Mouse (Mus musculus): ENCODE results near the gene Hmgb1. TPM values are rescaled to one million over a fixed set of nuclear protein-coding genes. Genes with fewer than 3 reads are reported as not detected.
"Not testable (repeated sequence)": the region's sequence is repeated elsewhere in the genome, so short reads cannot be mapped to it uniquely, and the experiment has no call there.

Hmgb1 gene
- total RNA-seq, 2 experiments from 2014 or later: 186 to 230 TPM

GRCm38 (mm10) chr5:149147386-149148000 is 36.8 kb downstream of the Hmgb1 start:
- DNase-seq: no peak

- DNase-seq: no peak
Observed at GRCm38 (mm10) chr5:149146691-149147090, 37.6 kb downstream of the Hmgb1 start.

- peak; percentile 40 for DNase-seq
Observed at GRCm38 (mm10) chr5:149143766-149144375, 40.4 kb downstream of the Hmgb1 start.

GRCm38 (mm10) chr5:149141155-149141554 is 43.1 kb downstream of the Hmgb1 start:
- not testable (repeated sequence) for DNase-seq

DNA sequence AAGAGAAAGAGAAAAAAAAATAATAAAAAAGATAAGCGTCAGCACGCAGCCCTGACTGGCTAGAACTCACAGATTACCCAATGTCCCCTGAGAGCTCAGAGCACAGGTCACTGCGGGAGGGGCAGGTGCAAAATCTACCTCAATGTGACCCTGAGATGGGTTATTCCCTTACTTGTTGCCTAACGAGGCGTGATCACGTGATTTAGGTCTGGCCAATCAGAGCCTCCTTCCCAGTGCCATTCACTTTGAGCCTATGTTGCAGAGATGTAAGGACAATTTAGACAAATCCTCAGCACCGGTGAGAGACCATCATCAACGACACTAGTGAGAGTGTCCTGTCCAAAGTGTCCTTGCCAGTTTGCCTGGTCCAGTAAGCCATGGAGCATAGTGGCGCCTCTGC is 44.0 kb downstream of the Hmgb1 start:
- peak; percentile 37 for DNase-seq

GRCm38 (mm10) chr5:149138087-149138486 is 46.2 kb downstream of the Hmgb1 start:
- DNase-seq: not testable (repeated sequence)

- no peak for DNase-seq
Observed at GRCm38 (mm10) chr5:149137447-149137846, 46.8 kb downstream of the Hmgb1 start.

DNA sequence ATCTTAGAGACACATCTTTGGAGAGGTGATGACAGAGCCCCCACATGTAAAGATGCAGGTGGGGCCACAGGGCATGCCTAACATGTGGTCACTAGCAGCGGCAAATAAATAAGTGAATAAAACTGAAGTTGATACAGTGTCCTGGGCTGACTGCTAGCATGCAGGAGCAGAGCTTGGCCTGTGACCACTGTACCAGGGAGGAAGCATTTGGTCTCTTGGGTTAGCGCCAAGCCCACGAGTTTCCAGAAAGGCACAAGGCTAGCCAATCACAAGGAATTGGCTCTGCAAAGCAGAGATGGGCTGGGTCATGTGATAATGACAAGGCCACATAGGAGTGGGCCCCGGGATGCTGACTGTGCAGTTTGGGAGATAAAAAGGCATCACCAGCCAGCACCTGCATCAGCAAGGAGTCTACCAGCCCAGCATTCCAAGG is 47.3 kb downstream of the Hmgb1 start:
- peak; percentile 42 for DNase-seq

DNA sequence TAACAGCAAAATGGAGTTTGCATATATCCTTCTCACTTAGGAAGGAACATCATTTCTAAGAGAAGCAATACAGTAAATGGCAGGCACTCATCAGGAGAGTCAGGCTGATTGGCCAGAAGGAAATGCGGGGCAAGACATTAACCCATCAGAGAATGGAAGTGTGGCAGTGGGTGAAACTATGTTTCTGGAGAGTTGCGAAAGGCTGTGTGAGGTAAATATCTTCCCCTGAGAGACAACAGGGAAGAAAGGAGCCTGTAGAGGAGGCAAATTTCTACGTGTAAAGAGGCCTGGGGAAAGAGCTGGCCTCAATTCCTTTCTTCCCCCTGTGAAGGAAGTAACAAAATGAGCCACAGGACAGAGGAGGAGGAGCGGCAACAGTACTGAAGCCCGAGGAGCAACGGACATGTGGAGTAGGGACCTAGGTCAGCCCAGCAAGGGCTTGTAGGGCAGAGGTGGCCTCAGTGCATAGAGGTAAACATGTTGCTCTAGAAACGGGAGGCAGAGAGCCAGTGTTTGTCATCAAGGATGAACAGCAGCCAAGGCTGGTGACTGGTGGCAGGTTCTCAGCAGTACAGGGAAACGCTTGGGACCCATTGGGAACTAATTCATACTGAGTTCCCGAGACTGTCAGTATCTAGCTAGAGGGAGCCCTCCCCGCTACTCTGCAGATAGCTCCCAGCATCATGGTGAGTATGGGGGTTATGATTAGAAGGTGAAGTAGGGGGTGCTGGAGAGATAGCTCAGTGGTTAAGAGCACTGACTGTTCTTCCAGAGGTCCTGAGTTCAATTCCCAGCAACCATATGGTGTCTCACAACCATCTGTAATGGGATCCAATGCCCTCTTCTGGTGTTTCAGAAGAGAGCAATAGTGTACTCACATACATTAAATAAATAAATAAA is 48.6 kb downstream of the Hmgb1 start:
- peak; percentile 59 for DNase-seq

GRCm38 (mm10) chr5:149134751-149135454 is 49.4 kb downstream of the Hmgb1 start:
- DNase-seq: no peak

GRCm38 (mm10) chr5:149128473-149128872 is 55.8 kb downstream of the Hmgb1 start:
- no peak for DNase-seq

GRCm38 (mm10) chr5:149123795-149124194 is 60.5 kb downstream of the Hmgb1 start:
- DNase-seq: no peak

DNA sequence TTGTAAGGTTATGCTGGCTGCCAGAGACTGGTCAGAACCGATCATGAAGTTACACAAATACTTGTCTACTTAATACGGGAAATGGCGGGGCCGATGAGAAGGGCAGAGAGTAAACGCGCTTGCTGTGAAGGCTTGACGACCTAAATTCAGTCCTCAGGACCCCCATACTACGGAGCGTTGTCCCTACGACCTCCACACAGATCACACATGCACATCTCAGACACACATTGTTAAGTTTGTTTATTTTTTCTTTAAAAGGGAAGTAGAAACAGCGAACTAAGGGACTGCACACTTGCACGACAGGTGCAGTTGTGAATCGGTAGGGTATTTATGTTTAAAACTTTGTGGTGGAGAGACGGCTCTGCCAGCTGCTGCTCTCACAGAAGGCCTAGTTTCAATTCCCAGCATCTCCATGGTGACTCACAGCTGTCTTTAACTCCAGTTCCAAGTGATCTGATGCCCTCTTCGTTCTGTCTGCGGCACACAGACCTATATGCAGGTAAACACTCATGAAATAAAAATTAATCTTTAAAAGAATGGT is 64.9 kb downstream of the Hmgb1 start:
- no peak for DNase-seq

DNA sequence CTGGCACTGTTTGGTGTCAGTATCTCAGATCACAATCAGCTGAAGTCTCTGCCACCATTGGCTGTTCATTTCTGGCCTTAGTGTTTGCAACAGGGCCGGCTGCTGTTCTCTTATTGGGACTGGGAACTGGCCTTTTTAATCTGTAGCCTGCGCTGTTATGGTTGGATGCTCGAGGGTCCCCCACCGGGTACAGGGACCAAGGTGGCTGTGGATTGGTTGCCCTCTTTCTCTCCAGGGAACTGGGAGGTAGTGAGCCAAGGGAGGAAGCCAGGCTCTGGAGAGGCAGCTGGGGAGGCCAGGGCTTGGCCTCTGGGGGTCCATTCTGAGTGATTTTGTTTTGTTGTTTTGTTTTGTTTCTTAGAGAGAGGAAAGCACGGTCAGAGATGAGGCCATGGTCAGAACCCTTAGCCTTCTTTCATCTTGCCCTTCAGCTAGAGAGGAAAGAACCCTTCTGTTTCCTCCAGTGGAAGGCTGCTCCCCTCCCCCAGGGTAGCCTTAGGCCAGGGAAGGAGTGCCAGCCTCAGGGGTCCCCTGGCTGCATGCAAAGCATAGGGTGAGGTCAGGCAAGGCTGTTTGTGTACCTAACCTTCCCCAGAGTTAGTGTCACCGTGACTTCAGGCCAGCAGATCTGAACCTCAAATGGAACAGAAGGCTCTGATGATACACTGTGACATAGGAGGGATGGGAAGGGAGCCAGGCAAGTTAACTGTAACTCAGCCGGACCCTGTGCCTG is 66.3 kb downstream of the Hmgb1 start:
- DNase-seq: no peak

- DNase-seq: no peak
Observed at GRCm38 (mm10) chr5:149114587-149114986, 69.7 kb downstream of the Hmgb1 start.

GRCm38 (mm10) chr5:149114034-149114433 is 70.3 kb downstream of the Hmgb1 start:
- no peak for DNase-seq

- DNase-seq: no peak
Observed at GRCm38 (mm10) chr5:149113439-149113838, 70.8 kb downstream of the Hmgb1 start.

DNA sequence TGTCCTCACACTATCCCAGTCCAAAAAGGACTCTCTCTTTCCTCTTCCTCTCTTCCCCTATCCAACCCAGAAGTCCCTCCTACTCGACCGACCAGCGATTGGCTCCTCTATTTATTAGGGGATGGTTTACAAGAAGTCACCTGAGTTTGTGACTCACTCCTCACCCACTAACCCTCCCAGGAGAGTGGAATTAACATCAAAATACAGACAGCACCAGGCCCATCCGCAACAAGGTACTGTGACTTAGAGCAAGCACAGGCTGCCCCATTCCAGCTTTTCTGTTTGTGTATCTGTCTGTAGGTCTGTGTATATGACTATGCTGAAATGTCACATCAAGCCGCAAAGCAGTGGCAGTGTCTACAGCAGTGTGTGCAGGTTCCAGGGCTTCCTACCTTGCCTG is 71.7 kb downstream of the Hmgb1 start:
- DNase-seq: no peak

DNA sequence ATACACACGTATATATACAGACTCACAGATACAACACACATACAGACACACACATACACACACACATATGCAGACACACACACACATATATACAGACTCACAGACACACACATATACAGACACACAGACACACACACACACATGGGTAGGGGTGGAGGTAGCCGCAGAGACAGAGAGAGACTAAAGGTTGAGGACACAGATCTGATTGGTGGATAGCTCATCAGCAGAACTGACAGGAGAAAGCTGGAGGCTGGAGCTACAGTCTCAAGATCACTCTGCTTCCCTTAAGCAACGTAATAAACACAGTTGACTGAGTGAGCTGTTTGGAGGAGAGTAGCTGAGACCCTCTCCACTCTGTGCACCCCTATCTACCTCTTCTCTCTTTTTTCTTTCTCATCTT is 75.1 kb downstream of the Hmgb1 start:
- no peak for DNase-seq

DNA sequence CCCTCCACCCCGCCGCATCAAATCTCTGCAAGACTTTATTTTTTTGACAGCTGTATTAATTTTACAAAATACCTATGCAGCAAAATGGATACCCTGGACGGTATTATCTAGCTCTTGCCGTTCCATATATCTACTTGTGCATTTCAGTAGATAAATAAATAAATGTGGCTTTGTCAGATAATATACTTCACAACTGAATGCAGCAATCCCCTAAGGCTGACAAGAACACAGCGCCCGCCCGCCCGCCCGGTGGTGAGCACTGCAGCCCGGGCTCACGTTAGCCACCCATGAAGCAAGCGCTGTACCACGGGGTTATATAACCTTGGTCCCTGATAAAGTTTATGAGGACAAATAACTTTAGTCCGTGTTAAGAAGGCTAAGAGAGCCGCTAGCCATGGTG is 76.1 kb downstream of the Hmgb1 start:
- peak; percentile 13 for DNase-seq

DNA sequence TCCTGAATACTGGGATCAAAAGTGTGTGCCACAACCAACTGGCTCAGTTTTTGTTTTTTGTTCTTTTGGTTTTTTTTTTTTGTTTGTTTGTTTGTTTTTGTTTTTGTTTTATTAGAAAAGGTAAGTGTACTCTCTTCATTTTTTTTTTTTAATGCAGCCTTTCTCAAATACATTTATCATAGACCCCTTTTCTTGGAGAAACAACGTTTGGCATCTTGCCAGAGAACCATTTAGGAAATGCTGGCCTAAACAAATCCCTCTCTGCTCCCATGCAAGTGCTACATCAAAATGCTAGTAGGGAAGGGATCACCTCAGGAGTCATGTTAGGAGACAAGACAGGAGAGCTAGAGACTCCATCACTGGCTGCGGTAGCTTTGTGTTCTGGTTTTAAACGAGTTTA is 76.7 kb downstream of the Hmgb1 start:
- no peak for DNase-seq

All from adrenal gland, postnatal 10 days (tissue).